Mouse (Mus musculus) testis, postnatal 10 days (tissue): Measurements from ENCODE around the gene Acer2.
"Not testable (repeated sequence)": the region's sequence is repeated elsewhere in the genome, so short reads cannot be mapped to it uniquely, and the experiment has no call there.

Experiments used
- DNase-seq: peaks from one replicate; pipeline ENCODE4 v3.0.0; 2021; ENCODE audit warnings: low spot score

The Acer2 gene

DNA sequence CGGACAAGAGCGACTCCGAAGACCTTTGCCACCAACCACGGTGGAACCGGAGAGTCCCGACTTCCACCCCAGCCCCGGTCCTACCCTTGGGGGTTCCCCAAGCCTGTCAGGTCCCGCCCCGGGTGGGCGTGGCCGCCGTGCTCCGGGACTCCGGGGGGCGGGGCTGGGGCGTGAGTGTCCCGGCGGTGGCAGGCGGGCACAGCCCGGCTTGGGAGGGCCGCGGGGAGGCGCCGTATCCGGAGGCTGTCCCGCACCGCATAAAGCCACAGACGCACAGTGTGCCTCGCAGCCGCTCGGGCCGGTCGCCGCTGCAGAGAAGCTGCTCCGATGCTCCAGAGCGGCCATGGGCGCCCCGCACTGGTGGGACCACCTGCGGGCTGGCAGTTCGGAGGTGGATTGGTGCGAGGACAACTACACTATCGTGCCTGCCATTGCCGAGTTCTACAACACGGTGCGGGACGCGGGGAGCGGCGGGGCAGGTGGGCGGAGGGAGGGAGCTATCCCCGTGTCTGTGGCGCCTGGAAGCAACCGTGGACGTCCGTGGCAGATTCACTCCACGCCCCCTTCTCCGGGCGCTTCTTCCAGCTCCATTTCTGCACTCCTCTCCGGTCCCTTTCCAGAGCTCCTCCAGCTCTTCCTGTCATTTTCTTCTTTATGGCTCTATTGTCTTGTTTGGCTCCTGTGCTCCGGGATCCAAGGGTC lies at the start of gene Acer2:
Acer2 (plus strand) TSS at position 251 of the 702 bp plus-strand sequence.
- DNase-seq = peak; percentile 94

DNA sequence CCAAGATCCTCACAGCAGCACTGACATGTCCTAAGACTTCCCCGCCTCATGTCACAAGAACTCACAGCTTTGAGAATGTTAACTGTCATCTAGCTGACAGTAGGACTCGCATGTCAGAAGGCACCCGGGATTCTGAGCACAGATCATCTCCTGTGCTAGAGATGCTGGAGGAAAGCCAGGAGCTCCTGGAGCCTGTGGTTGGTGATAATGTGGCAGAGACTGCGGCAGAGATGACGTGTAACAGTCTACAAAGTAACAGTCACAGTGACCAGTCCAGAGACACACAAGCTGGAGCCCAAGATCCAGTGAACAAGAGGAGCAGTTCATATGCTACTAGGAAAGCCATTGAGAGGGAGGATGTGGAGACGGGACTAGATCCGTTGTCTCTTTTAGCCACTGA lies 49.1 kb upstream of the Acer2 start:
- DNase-seq = no peak

DNA sequence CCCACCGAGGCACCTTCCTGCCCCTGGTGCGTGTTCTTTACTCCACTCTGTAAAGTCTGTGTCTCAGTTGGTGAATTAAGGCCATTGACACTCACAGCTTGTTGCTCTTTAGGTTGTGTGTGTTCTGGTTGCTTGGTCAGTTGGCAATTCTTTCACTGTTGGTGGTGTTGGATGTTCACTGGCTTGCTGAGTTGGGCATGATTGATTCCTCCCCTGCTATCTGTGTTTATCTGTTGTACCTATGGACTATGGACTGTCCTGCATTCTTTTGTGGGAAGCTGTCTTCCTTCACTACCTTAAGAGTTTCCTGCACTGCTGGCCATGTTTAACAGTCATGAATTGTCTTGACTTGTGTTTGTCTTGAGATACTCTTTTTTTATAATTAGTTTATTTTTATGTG lies 42.3 kb upstream of the Acer2 start:
- DNase-seq = no peak

- DNase-seq = not testable (repeated sequence)
Measured at GRCm38 (mm10) chr4:86841141-86841540, 33.1 kb upstream of the Acer2 start.

DNA sequence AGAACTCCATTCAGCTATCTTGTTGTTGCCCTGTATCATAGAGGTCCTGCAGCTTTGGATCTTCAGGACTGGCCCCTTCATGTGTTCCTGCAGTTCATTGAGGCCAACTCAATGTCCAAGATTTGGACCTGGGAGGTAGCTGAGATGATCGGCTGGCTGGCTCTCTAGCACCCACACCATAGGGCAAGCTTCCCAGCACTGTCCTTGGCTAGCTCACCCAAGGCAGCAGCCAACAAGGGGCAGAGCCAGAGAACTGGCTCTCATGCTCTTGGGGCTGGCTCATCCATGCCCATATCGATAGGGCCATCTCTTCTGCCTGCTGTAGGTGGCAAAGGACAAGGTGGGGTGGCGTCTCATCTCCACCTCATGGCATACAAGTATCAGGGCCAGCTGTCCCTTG lies 28.8 kb upstream of the Acer2 start:
- DNase-seq = no peak

DNA sequence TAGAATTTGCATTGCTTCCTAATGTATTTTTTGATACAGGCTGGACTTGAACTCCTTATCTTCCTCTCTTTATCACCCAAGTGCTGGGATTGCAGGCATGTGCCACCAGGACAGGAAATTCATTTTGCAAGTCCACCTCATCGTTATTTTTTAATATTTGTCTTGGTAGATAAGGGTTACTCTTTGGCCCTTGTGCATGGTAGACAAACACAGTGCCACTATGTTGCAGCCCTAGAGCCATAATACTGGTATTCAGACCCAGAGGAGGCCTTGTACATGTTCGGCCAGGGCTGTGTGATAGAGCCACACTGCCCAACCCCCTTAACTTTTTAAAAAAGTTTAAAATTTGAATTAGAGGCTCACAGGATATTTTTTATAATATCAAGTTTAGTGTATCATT lies 26.9 kb upstream of the Acer2 start:
- no peak for DNase-seq

- no peak for DNase-seq
Measured at GRCm38 (mm10) chr4:86851331-86851730, 22.9 kb upstream of the Acer2 start.

GRCm38 (mm10) chr4:86852018-86852417 lies 22.2 kb upstream of the Acer2 start:
- no peak for DNase-seq

DNA sequence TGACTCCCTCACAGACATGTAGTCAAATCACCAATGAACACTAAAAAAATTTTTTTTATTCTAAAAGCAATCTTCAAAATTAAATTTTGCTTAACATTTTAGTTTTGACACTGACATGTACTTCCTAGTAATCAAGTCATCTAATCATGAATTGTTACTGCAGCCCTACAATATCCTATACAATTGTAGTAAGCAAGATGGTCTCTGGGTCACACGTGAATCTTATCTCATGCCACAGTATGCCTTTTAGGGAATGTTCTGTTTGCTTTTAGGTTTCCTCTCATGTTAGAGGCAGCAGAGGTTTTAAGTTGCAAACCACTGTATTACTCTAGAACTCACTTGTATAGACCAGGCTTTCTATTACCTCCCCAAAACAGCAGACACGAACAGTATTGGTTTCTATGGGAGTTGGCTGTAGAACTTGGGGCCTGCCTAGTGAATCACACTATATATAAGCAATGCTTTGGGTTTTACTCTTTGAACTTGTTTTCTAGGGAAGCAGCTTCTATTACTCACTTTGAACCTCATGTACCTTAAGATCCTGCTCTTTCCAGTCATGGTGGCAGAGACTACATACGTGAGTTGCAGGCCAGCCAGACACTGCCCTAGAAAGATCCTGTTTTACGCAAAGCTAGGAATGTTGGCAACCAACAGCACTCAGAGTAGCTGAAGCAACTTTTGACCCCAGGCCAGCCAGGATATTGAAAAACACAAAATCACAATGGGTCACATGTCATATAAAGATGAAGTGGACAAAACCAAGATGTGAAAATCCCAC lies 21.2 kb upstream of the Acer2 start:
- DNase-seq = no peak

DNA sequence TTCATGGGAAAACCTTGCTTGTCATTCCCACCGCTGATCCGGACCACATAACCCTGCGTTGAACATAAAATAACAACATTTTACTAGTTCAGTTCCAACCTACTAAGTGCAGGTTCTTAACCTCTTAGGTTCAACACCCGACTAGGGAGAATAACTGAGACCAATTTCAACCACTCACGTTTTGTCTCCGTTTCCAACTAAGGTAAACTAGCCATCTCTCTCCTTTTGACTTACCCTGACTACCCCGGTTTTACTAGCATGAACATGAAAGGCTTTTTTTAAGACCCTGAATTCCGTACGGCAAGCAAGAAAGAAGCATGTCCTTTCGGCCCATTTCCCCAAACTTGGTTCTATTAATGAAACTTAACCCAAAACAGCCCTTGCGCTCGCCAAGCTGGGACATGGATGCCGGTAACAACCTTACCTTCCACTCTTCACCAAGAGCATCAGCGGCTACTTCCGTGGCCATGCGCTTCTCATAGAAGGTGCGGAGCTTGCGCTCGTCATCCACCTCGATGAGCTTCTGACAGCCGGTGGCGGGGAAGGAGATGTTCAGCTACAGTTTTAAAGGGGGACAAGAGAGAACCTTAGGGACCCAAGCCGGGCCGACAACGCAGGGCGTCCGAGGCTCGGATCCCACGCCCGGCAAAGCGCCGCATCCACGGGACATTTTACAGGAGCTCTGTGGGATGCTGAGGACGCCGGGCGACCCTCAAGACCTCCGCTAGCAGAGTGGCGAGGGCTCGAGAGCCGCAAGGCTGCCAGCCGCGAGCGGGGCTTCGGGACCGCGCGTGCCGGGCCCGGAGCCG lies 17.7 kb upstream of the Acer2 start:
- DNase-seq = peak; percentile 65

DNA sequence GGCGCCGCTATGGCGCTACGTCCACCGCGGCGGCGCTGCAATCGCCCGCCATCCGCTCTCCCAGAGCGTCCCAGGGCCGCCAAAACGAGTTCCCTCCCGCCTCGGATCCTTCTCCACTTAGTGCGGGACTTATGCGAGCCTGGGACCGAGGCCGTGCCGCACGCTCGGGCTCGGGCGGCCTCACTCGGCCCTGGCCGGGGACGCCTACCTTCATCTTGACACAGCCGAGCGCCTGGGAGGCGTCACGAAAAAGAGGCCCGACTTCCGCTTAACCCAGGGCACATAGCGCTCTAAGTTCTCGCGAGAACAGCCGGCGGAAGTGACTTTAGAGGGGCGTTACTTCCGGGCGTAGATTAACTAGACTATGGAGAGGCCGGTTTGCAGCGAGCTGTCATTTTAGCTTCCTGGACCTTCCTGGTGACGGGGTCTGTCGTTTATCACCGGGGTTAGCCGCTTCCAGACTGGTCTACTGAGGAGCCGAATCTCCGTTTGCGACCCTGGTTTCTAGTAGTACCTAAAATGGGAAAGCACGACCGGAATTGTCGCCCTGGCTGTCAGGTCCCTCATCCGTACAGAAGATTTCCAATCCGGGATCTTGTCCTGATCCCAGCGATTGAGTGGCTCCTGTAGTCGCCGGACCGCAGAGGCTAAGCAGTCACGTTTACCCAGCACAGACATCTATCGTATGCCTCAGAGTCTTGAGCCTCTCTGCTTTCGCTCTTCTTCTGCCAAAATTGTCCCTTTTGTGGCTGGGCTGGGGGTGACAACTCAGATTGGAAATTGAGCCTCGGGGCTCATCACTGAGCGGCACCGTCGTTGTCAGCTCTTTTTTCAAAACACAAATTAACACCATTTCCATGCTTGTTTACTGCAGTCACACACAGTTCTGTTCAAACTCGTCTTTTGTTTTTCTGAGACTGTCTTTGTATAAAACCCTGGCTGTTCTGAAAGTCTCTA lies 16.8 kb upstream of the Acer2 start, which contains the start of gene Rps6:
Rps6 (minus strand) TSS at position 300 of the 957 bp plus-strand sequence.
- DNase-seq = peak; percentile 93

- DNase-seq = no peak
Measured at GRCm38 (mm10) chr4:86858070-86858440, 16.1 kb upstream of the Acer2 start.

DNA sequence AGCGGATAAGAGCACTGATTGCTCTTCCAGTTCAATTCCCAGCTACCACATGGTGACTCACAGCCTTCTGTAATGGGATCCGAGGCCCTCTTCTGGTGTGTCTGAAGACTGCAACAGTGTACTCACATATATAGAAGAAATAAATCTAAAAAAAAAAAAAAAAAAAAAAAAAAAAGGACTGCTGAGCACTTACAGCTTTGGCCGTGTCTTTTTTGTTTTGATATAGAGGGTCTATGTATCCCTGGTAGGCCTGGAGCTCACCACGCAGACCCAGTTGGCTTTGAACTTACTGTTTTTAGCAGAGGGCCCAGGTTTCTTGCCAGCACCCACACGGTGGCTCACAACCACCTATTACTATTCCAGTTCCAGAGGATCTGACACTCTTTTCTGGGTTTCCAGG lies 10.1 kb upstream of the Acer2 start:
- no peak for DNase-seq

- DNase-seq = no peak
Measured at GRCm38 (mm10) chr4:86871988-86872387, 2.2 kb upstream of the Acer2 start.

GRCm38 (mm10) chr4:86873072-86873471 lies 1.1 kb upstream of the Acer2 start:
- no peak for DNase-seq

- DNase-seq = no peak
Measured at GRCm38 (mm10) chr4:86879477-86879876, 5.3 kb downstream of the Acer2 start.

- no peak for DNase-seq
Measured at GRCm38 (mm10) chr4:86881178-86881577, 7.0 kb downstream of the Acer2 start.

DNA sequence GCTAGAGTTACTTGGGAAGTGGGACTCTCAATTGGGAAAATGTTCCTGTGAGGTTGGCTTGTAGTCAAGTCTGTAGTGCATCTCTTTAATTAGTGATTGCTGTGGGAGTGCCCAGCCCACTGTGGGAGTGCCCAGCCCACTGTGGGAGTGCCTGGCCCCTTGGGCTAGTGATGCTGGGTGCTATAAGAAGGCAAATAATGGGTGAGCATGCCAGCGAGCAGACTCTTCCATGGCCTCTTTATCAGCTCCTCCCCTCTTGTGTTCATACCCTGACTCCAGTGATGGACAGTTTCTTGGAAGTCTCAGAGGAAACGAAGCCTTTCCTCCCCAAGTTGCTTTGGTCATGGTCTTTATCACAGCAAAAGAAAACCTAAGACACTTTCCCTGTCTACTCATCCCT lies 8.2 kb downstream of the Acer2 start:
- DNase-seq = no peak

DNA sequence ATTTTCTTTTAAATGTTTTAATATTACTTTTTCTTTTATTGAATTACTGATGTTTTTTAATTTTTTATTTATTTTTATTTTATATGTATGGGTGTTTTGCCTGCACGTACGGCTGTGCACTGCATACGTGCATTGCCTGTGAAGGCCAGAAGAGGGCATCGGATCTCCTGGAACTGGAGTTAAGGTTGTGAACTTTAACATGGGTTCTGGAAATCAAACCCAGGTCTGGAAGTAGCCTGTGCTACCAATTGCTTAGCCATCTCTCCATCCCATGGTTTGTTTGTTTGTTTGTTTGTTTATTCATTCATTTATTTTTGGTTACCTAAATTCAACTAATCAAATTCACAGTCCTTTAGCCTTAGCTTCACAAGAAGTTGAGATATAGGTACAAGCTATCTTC lies 10.7 kb downstream of the Acer2 start:
- peak; percentile 48 for DNase-seq

GRCm38 (mm10) chr4:86885790-86886159 lies 11.6 kb downstream of the Acer2 start:
- DNase-seq = no peak

- DNase-seq = peak; percentile 48
Measured at GRCm38 (mm10) chr4:86886160-86886878, 12.1 kb downstream of the Acer2 start.
